Mouse (Mus musculus): ENCODE results near the gene Syne4.

The Syne4 gene

GRCm38 (mm10) chr7:30297266-30297665 is 17.3 kb upstream of the Syne4 start:
- DNase-seq, result no peak

- peak; percentile 47 for DNase-seq
Observed at GRCm38 (mm10) chr7:30300914-30301313, 13.7 kb upstream of the Syne4 start.

GRCm38 (mm10) chr7:30306083-30306779 is 8.4 kb upstream of the Syne4 start:
- peak; percentile 21 for DNase-seq

GRCm38 (mm10) chr7:30308076-30309005 is 6.3 kb upstream of the Syne4 start, which contains the start of gene Alkbh6:
Gene Alkbh6, plus strand, starts transcription at chr7:30308717.
- peak; percentile 94 for DNase-seq

- no peak for DNase-seq
Observed at GRCm38 (mm10) chr7:30309395-30310129, 5.0 kb upstream of the Syne4 start.

- DNase-seq, result no peak
Observed at GRCm38 (mm10) chr7:30310136-30310535, 4.5 kb upstream of the Syne4 start.

- DNase-seq, result no peak
Observed at GRCm38 (mm10) chr7:30313666-30314320, 814 bp upstream of the Syne4 start.

GRCm38 (mm10) chr7:30315559-30316529 is 1.2 kb downstream of the Syne4 start:
- no peak for DNase-seq

GRCm38 (mm10) chr7:30318142-30318541 is 3.5 kb downstream of the Syne4 start:
- DNase-seq, result no peak

- no peak for DNase-seq
Observed at GRCm38 (mm10) chr7:30320946-30321345, 6.3 kb downstream of the Syne4 start.

- peak; percentile 82 for DNase-seq
Observed at GRCm38 (mm10) chr7:30321539-30322284, 7.1 kb downstream of the Syne4 start, which contains the start of gene E130208F15Rik. Gene E130208F15Rik, plus strand, starts transcription at chr7:30321740.

- DNase-seq, result peak; percentile 96
Observed at GRCm38 (mm10) chr7:30322285-30322667, 7.7 kb downstream of the Syne4 start.

GRCm38 (mm10) chr7:30322865-30323264 is 8.3 kb downstream of the Syne4 start:
- DNase-seq, result no peak

GRCm38 (mm10) chr7:30323795-30324194 is 9.2 kb downstream of the Syne4 start, which contains the start of gene Sdhaf1:
Gene Sdhaf1, minus strand, starts transcription at chr7:30323895.
- DNase-seq, result no peak

GRCm38 (mm10) chr7:30324300-30324944 is 9.8 kb downstream of the Syne4 start:
- no peak for DNase-seq

GRCm38 (mm10) chr7:30325364-30325763 is 10.8 kb downstream of the Syne4 start:
- DNase-seq, result peak; percentile 76

- DNase-seq, result no peak
Observed at GRCm38 (mm10) chr7:30326427-30326826, 11.8 kb downstream of the Syne4 start.

GRCm38 (mm10) chr7:30327140-30327539 is 12.5 kb downstream of the Syne4 start:
- DNase-seq, result no peak

GRCm38 (mm10) chr7:30328379-30328778 is 13.8 kb downstream of the Syne4 start:
- no peak for DNase-seq

- peak; percentile 84 for DNase-seq
Observed at GRCm38 (mm10) chr7:30331887-30332286, 17.3 kb downstream of the Syne4 start.
